Mouse (Mus musculus) ovary, postnatal 36 days (tissue): Measurements from ENCODE around the gene Upf1.

ENCODE experiments used
- DNase-seq: peaks from one replicate; pipeline ENCODE4 v3.0.0; 2022; ENCODE audit warnings: low spot score, mixed read lengths

Gene Upf1

DNA sequence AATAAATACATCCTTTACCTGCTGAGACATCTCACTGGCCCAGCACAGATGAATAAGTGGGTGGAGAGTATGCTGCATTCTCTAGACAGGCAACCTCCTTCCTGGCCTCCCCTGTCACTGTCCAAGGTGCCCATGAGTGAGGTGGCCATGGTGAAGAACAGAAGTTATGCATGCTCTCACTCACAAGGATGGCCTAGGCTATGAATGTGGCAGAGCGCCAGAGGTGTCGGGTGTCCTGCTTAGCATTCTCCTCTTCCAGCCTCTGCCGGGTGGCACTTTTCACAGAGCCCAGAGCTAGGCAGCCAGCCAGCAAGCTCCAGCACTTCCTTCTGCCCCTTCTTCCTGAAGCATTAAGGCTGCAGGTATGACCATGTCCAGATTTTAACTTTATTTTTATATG is 6.3 kb upstream of the Upf1 start:
- no peak for DNase-seq

DNA sequence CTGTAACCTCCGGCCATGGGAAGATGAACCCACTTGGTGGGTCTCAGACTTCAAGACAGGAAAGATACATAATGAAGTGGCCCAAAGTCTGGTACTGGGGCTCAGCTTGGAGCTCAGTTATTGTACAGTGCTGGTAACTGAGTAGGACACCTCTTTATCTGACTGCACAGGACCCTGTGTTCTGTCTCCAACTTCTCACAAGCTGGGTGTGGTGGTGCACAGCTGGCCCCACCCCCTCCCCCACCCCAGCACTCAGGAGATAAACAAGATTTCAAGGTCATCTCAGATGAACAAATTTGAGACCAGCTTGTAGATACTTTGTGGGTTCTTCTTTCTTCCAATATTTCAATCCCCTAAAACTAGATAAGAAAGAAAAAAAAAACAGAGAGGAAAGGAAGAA is 3.0 kb upstream of the Upf1 start:
- DNase-seq: no peak

DNA sequence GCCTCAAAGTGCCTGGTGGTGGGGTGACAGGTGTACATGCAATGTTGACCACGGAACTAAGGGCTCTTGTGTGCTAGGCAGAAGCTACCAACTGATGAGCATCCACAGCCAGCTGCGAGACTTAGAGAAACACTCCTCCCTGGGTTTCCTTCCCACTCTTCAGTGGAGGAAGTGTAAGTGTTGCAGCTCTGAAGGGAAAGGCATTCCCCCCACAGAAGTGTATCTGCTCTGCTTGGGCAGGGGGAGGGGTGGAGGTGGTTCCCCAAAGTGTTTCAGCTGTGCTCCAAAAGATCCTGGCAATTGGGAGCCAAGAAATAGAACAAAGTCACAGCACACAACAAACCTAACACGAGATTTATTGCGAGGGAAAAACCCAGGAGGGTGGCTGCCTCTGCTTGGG is 926 bp upstream of the Upf1 start:
- DNase-seq: no peak

DNA sequence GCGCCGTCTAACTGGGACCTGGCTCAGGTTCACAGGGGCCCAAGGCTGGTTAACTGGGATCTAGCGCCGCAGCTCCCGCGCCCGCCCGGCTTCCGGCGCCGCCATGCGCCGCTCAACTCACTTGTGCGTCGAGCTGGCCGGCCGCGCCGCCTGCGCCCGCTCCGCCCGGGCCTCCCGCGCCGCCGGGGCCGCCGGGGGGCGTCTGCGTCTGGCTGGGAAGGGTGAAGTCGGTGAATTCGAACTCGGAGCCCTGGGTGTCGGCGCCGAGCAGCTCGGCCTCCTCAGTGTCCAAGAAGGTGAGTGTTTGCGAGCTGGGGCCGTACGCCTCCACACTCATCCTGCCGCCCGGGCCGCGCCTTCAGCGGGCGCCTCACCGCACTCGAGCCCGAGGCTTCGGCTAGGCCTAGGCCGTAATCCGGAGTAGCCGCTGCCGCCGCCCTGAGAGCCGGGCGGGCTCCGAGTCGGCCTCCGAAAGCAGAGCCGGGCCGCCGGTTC is 374 bp downstream of the Upf1 start:
- no peak for DNase-seq

DNA sequence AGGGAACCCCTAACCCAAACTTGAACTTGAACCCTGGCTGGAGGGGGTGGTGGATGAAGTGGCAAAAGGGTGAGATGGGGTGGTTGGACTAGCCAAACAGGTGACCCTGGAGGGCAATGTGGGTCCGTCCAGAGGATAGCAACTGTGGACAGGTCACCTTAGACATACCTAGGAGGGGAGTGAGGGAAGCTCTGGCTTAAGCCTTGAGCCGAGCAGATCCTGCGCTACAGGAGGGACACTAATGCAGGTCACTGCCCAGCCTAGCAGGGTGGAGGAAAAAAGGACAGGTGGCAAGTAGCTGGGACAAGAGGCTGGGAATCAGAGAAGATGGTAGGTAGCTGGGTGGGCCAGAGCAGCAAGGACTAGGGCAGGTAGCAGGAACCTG is 1.1 kb downstream of the Upf1 start:
- DNase-seq: no peak

DNA sequence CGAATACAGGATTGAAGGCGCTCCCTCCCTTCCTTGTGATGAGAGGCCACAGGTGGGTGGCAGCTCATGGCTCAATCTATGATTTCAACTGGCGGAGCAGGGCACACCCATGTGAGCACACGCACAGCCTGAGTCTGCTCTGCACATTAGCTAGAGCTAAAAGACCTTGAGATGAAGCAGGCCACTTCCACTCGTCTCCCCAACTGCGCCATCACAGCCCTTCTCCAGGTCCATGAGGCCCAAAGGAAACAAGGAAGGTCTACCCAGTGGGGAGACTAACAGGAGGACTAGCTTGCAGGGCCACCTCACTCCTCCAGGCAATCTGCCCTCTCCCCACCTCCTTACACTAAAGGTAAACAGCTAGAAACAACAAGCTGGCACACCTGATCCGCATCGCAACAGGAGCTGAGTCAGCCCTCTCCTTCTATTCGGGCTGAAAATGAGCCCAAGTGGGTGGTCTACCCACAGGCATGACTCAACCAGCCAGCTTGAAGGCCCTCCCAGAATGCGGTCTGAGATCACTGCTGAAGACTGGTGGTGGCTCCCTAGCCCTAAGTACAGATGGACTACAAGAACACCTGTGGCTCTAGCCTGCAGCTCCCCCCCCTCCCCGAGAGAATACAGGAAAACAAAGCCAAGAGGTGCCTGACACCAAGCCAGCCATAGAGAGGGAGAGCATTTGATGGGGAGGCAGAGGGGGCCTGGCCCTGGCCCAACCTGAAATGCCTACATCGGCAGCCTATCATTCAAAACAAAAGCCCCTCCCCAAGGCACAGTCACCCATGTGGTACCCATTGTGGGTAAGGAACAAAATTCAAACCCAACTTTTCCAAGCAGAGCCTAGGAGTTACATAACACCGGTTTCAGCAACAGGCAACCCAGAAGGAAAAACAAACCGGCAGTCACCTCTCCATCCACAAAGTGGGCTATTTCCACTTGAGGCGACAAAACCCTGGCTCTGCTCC is 1.8 kb downstream of the Upf1 start:
- DNase-seq: no peak

DNA sequence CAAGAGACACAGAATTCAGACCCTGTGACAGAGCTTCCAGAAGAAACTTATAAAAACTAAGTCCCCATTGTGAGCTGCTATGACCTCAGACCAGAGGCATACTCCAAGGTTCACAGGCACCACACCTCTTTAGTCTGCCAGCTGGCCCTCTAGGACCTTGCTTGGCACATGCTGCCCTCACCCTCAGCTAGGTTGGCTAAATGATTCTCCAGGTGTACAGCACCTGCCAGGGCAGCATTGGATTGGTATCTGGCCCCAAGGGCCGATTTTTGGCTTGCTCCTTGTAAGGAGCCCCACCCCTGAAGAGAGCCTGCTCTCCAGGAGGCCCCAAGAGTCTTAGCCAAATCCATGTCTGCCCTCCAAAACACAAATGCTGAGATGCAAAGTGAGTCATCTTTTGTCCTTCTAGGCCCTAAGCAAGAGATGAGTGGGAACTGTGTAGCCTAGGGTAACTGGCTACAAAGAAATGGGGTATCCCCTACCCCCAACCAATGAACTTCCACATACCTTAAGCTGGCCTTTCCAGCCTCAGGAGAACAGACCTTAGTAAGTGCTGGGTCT is 5.1 kb downstream of the Upf1 start:
- DNase-seq: no peak

DNA sequence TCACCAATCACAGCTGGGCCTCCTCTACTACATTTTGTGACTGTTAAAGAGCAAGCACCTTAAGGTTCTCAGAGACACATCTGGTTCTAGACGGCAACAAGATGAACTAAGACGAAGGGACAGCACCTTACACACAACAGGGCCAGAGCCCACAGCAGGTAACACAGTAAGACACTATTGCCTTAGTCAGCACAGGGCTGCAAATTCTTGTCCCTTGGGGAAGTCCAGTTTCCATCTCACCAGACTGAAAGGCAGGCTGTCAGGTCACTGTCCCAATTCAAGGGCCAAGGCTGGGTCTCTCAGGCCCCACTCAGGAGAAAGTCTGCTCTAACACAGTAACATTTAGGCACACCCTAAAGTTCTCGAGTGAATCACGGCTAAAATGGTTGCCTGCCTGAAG is 5.6 kb downstream of the Upf1 start:
- no peak for DNase-seq

DNA sequence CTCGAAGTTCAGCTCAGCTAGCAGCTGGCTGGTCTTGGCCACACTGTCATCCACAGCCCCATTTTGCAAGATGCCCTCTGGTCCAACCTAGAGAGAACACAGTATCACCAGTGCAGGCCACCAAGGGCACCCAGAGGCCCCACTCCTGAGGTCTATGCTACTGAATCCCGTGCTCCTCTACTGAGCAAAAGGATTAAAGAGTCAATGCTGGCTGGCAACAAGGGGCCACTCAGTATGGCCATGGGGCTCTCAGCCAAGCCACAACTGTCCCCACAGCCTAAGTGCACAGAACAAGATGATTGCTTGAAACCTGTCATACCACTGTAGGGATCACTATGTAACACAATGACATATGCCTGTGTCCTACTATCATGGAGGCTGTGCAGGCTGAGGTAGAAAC is 8.8 kb downstream of the Upf1 start:
- DNase-seq: no peak

DNA sequence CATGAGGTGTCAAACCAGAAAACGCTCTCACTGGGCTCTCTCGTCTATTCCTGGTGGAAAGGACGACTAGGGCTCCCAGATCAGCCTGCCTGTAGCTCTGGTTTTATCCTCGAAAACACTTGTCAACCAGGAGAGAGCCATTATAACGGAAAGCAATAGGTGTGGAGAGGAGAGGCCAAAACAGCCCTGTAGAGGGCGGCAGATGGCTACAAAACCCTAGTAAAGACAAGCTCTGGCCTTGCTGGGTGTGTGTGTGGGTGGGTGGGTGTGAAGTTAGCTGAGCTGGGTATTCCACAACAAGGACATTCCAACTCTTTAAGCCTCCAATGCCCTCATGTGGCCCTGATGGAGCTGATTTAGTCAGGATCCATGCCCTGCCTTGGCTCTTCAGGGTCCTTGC is 9.4 kb downstream of the Upf1 start:
- peak; percentile 45 for DNase-seq

DNA sequence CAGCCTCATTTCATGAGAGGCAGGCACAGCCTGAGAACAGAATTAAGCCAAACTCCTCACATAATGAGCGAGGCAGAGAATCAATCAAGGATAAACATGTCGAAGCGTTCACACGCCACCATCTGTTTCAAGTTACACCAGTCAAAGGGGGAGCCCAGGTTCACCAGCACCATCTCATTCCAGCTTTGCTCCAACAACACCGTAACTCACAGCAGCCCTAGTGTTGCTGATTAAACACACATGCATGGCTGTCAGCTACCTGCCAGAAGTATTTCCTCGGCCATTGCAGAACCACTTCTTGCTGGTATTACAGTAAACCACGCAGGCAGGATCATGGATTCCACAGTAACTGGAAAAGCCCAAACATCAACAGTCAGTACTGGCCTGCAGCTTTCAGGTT is 10.0 kb downstream of the Upf1 start:
- no peak for DNase-seq

DNA sequence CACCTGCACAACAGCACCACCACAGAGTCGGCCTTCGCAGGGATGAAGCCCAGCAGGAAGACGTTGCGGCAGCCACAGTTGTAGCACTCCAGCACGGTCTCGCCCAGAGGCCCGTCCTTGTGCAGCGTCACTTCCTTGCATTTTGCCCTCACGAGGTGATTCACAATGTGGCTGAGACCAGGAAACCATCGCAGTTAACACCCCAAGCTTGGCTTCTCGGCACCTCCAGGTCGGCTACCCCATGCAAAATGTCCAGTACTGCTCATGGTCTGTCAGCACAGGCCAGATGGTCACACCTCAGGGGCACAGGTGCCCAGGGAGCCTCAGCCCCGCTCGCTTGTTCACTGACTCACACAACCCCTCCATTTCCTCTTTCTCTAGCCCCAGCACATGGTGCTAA is 11.1 kb downstream of the Upf1 start:
- no peak for DNase-seq

DNA sequence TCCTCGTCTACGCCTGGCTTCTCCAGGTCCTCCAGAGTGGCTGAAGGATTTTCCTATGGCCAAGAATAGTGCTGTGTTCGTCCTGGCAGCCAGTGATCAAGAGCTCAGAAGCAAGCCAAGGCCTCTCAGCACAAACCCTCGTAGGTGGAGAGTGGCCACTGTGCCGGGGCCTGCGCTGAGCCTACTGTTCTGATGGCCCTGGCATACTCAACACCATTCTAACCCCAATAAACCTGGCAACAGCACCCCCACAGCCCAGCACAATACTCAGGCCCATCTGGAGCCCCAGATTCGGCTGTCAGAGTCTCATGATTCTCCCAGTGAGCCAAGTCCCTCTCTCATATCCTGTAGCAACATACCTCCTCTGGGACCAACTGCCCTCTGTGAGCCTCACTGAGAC is 12.4 kb downstream of the Upf1 start:
- no peak for DNase-seq

DNA sequence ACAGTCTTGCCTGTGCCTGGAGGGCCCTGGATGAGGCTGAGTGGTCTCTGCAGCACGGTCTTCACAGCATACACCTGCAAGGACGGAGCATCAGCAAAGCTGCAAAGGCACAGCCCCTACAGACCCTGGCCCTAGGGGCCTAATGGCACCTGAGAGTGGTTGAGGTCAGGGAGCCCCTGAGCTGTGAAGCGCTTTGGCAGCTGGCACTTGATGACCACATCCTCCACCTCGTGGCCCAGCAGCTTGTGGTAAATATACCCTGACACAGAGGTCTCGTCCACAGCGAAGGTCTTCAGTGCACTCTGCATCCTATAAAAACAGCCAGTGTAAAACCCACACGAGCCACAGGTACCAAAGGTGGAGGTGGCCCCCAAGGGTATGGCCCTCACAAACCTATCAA is 14.1 kb downstream of the Upf1 start:
- no peak for DNase-seq

DNA sequence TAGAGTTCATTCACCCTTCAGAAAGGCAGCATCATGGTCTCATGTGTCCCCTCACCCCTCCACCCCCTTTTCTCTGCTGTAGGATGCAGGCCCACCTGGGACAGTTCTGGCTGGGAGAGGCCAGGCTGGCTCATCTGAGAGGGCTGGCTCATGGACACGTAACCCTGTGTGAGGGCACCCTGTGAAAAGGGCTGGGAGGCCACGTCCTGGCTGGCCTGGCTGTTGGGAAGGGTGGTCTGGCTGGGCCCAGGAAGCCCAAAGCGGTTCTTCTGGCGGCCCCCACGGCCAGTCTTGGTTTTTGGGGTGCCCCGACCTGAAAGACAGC is 20.2 kb downstream of the Upf1 start:
- DNase-seq: no peak

DNA sequence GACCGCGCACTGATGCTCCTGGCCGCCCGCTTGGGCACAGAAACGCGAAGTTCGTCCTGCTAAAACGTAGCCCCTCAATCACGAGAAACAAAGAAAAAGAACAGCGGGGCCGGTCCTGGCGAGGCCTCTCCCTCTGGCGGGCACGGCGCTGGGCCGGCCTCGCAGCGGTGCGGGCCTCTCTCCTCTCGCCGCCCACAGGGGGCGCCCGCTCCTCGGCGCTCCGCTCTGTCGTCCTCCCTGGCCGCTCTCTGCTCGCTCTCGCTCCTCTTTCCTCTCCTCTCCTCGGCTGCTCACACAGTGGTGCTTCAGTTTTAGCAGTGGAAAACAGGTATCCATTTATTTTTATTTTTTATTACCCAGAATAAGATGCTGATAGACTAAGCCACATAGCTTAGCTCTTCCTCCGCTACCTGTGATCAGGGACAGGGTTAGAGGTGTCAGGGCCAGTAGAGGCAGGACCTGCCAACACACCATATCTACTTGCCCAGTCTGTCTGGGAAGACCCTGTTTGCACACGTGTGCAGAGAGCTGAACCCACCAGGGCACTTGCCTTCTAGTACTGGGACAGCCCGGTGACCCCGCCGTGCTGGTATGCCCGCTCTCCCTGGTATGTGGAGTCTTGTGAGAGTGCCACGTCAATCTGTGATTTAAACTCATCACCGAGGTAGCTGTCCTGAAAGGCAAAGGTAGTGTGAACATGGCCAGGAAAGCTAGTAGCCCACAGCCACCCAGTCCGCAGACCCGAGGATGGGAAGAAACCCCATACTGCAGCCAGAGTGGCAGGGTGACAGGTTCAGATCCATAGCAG is 20.8 kb downstream of the Upf1 start:
- peak; percentile 74 for DNase-seq

DNA sequence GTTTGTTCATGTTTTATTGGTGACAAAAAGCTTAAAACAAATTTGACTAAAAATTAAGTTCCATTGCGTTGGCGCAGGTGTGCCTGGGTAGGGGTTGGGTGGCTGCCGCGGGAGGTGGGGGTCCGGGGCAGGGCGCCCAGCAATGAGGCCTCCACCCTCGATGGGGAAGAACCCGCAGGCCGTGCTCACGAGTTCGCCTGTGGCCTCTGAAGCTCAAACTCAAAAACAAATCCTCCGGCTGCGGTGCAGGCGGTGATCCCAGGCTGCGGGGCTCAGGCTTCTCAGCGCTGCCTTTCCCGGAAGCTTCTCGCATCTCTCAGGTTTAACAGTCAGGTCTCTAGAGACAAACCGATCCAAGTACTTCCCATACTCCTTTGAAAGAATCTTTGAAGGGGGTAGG is 21.6 kb downstream of the Upf1 start:
- DNase-seq: no peak

DNA sequence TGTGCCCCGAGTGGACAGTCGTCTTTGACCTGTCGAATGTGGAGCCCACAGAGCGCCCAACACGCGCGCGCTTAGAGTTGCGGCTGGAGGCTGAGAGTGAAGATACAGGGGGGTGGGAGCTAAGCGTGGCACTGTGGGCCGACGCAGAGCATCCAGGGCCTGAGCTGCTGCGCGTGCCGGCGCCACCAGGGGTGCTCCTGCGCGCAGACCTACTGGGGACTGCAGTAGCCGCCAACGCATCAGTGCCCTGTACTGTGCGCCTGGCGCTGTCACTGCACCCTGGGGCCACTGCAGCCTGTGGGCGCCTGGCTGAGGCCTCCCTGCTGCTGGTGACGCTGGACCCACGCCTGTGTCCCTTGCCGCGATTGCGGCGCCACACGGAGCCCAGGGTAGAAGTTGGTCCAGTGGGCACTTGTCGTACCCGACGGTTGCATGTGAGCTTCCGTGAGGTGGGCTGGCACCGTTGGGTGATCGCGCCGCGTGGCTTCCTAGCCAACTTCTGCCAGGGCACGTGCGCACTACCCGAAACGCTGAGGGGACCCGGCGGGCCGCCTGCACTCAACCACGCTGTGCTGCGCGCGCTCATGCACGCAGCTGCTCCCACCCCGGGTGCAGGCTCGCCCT is 22.2 kb downstream of the Upf1 start:
- peak; percentile 42 for DNase-seq

DNA sequence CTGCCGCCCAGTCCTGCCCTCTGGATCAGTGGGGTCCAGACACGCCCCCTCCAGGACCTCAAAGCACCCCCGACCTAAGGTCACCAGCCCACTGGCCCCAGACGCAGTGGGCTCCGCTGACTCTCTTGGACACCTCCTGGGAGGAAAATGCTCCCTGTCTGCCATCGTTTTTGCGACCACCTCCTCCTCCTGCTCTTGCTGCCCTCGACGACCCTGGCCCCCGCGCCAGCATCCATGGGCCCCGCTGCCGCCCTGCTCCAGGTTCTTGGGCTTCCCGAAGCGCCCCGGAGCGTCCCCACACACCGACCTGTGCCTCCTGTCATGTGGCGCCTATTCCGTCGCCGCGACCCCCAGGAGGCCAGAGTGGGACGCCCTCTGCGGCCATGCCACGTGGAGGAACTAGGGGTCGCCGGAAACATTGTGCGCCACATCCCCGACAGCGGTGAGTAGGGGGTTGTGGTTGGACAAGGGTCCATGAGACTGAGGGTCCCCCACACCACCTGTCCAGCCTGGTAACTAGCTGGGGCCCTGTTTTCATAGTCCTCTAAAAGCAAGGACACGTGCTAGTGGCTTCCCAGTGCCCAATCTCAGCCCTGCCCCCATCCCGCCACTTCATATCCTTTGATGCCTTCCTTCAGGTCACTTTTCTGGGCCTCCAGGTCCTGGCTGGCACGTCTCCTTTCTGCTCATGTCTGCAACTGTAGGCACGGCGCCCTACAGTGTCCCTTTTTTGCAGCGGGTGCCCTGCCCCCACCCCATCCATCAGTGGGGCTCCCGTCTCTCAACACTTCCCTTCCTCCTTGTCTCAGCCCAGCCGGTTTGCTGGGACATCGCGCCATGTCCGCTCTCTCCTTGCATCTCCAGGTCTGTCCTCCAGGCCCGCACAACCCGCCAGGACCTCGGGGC is 23.0 kb downstream of the Upf1 start:
- no peak for DNase-seq

DNA sequence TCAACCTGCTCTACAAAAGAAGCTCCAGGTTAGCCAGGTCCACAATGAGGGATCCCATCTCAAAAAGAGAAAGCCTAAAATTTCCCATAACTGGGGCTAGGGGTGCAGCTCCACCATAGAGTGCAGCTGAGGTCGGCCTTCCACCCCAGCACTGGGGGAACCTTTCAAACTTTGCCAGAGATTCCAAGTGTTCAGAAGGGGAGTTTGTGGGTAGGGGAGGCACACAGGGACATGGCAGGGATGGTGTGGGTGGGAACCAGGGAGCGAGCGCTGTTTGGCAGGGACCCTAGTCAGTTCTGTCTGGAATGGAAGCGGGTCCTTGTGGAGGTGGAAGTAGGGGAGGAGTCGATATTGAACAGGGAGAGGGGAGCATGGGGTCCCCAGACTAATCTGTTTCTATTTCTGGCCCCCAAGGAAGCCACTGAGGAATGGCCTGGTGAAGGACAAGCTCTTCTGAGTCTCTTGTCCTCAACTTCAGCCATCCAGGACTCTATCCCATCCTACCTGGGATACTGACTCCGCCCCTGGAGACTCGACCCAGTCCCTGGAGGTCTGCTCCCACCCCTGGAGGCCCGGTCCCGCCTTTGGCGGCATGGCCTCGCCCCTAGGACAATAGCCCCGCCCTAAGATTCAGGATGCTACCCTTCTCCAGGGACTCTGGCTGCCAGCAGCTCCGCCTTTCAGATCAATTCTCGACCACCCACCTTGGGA is 23.8 kb downstream of the Upf1 start, which contains the start of gene Gdf1:
Gene Gdf1, plus strand, starts transcription at position 694 of the 711 bp plus-strand sequence.
- no peak for DNase-seq

DNA sequence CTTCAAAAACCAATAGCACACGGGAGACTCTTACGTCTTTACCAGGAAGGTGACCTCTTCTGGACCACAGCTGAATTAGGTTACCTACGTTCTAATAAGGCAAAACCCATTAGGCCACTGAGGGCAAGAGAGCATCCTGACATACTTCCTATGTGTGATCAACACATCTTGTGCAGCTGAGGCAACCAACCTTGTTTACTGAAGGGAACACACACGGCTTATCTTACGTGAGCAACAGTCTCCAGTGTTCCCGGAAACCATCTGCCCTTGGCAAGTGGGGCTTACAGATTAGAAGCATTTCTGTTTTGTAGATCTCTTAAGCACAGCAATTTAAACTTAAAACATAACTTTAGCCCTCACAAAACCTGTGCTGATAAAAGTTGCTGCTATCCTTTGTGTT is 25.6 kb downstream of the Upf1 start:
- DNase-seq: no peak
